Mouse (Mus musculus) embryo, embryonic 11 days (tissue): ENCODE measurements at regions not wholly inside any gene's neighbourhood (a gene's known extent, or its start where the extent isn't known, plus 50 kb on each side); places are given as distances from the start of the nearest gene placed in this dataset.
A peak's percentile ranks its signal among the peaks of the same experiment; 100 is the strongest.
"Not testable (repeated sequence)": the region's sequence is repeated elsewhere in the genome, so short reads cannot be mapped to it uniquely, and the experiment has no call there.

Experiments used
- DNase-seq: peaks from one replicate; pipeline ENCODE4 v3.0.0-alpha.2; 2015

DNA sequence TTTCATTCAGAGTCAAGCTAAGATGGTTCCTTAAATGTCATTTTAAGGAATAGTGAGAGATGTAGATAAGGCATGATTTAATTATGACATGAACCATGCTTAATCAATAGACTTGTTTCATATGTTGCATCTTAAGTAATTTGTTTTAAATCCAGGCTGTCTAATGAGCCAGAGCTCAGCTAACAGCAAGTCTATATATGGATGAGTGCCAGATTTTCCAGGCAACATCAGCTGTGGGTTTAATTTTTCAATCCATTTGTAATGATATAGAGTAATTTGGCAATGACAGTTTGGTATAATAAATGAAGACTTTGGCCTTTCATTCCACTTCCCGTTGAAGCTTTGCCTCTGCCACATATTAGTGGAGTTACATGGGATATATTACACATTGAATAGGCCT lies 677.3 kb upstream of the Sorcs1 start:
- DNase-seq, result no peak

DNA sequence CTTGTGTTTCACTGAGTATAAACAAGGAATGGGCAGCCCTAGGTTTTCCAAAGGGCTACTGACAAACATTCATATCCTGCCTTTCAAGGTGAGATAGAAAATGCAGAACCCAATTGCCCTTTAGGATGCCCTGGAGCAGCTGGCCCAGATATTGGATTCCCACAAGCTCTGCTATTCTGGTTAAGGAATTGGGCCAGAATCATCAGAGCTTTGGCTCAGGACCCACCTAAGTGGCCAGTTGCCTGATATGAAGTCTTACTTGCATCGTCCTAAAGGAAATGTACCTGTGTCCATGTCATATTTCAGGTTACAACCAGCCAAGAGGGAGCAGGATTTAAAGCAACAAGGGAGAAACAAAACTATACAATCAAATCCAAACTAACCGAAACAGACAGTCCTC lies 662.0 kb upstream of the Sorcs1 start:
- no peak for DNase-seq

DNA sequence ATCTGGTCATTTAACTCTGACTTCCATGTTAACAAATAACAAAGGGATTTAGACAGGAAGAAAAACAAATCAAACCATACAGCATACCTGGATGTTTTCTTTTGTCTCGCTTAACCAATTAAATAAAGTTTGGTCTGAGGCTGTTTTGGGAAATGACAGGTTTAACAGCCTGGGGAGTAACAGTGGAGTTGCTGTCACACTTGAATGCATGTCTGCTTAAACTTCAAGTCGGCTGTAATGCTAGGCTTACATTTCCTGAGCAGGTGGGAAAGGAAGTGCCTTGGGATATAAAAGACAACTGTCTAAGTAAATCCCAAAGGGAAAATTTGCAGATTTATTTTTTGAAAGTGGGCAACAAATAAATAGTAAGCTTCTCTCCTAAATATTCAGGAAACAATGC lies 651.6 kb upstream of the Sorcs1 start:
- no peak for DNase-seq

DNA sequence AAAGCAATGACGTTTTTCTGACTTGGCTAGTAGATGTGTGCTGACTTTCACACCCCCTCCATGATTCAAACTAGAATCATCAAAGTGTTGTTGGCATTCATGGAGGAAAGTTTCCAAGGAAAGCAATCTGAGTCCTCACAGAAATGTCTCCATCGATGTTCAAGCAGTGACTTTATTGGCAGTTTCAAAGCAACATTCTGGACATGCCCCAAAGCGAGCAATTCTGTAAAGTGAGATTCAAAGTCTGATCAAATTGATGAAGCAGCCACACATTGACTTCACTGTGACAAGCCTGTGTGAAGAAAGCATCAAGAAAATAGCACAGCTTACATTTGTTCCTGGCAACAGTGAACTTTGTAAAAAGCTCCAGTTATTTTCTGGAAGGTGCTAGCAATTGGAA lies 625.3 kb upstream of the Sorcs1 start:
- DNase-seq, result no peak

DNA sequence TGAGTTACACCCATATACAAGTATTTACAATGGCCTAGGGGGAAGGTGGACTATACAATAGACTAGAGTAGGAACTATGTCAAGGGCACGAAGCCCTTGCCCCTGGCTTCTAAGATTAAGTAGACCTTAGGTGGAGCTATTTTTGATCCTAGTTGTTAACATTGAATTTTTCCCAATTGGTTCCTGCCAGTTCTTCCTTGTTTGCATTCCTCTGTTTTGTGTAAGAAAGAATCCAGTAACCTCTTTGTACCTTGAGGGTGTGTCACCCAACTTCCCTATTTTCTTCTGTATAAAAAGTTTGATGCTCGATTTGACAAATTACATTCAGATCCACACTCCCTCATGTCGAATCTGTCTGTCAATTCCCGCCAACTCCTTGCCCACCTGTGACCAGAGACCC lies 618.2 kb upstream of the Sorcs1 start:
- not testable (repeated sequence) for DNase-seq

DNA sequence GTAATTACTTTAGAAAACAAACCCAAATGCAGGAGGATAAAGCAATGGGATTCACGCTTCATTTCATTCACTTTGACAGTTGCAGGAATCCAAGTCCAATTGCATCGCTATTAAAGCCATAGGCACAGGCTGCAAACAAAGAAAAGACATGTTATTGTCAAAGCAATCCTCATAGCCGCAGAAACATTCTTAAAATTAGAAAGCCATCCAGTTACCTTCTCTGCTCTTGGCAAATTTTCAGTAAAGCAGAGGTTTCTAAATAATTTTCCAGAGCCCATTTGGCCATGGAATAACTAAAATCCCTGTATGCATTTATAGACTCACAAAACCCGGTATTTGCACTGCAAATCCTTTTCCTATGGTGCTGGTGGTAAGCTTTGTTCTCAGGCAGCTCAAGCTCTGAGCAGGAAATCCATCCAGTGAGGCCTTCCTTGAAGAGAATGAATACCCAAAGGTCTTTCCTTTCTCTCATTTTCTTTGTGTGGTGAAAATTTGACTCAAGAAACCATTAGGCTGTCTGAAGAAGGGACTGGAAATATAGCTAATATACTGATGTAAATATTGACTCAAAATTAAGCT lies 590.6 kb upstream of the Sorcs1 start:
- peak; percentile 17 for DNase-seq

DNA sequence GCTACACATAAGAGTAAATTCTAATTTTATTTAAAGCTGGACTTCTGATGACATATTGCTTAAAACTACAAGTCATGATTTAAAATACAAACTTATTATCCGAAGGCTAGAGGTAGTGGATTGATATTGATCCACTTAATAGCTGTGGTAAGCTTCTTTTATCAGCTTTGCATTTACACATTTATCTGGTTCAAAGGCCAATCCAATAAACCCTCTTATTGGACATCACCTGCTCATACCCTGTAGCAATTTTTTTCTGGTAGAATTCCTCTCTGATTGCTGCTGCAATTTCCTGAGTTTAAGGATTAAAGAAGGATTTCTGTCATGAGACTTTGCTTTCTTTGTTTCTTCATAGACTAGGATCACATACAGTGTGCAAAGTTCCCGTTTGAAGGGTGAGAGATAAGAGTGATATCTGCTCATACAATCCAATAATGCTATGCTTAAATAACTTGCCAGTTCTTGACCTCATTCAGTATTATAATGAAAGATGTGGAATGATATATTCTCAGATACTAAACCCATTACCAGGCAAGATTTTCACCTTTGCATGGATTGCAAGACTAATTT lies 561.9 kb upstream of the Sorcs1 start:
- DNase-seq, result no peak

DNA sequence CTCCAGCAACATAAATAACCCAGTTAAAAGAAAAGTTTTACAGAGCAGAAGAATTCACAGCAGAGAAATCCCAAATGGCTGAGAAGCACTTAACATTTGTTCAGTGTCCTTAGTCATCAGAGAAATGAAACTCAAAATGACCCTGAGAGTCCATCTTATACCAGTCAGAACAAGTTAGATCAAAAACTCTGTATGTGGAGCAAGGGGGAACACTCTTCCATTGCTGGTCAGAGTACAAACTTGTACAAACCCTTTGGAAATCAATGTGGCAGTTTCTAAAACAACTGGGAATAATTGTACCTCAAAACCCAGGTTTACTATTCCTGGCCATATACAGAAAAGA lies 559.7 kb upstream of the Sorcs1 start:
- no peak for DNase-seq

DNA sequence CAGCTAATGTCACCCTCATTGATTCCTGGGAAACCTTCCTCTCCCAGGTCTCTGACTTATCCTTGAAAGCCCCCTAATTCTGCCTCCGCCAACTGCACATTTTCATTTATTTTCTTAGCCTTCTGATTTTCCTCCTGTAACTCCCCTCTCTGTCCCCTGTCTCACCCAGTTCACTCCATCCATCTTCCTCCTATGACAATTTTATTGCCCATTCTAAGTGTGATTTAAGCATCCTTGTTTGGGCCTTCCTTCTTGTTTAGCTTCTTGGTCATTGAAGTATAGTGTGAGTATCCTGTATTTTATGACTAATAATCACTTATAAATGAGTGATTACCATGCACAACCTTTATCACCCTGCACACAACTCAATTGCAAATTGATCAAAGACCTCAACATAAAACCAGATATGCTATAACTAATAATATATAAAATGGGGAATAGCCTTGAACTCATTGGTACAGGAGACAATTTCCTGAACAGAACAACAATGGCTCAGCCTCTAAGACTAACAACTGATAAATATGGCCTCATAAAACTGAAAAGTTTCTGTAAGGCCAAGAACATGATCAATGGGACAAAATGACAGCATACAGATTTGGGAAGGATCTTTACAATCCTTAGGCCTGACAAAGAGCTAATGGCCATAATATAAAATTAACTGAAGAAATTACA lies 559.2 kb upstream of the Sorcs1 start:
- no peak for DNase-seq

DNA sequence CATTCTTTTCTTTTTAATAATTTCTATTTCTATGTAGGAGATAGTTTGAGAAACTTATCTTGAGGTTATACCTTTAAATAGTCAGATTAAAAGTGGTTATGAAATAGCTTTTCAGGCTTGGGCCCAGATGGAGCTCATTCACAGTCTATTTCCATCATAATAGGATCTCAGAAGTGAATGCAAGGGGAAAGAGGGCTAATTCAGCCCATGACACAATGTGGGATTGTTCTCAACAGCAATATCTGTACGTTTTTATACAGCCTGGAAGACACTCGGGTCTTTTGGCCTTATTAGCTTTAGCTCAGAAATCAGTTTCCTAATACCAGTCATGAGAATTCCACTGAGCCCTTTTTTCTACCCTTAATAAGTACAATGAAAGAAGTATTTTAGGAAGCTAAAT lies 554.1 kb upstream of the Sorcs1 start:
- peak; percentile 22 for DNase-seq

DNA sequence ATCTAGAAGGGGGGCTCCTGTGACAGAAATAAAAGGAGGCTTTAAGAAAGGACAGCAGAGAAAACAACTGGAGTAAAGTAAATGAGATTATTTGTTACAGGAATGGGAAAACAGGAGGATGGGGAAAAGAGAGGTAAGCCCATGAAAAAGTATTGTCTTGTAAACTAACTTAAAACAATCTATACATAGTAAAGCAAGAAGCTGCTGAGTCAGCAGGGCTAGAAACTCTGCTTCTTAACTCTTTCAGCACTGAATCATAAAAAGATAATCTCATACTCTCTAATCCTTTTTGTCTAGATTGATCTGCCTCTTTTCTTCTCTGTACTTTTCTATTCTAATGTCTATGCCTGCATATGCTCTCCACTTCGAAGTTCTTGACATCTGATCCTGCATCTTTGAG lies 548.5 kb upstream of the Sorcs1 start:
- DNase-seq, result no peak

DNA sequence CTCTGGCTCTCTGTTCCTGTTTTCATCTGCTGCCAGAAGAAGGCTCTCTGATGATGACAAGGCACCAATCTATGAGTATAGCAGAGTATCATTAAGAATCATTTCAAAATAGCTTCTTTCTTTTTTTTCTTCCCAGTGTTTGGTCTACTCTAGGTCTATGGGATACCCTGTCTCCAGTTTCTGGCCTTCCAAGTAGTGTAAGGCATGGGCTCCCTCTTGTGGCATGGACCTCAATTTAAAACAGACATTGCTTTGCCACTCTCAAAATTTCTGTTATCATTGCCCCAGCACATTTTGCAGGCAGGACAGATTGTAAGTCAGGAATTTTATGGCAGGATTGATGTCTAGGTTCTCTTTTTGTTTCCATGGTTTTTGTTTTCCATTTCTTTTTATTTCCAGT lies 522.9 kb upstream of the Sorcs1 start:
- peak; percentile 64 for DNase-seq
